Mouse (Mus musculus): ENCODE results near the gene Eva1c. TPM values are rescaled to one million over a fixed set of nuclear protein-coding genes. Genes with fewer than 3 reads are reported as not detected.

Eva1c gene
- polyA plus RNA-seq (2015; fragmentation: Illumina TruSeq; extraction: RNeasy Lipid Tissue Mini Kit (QIAGEN cat#74804); ENCODE audit: low read depth, low replicate concordance) = 1.5 TPM

GRCm38 (mm10) chr16:90826457-90826856 lies at the start of gene Eva1c:
TSS of gene Eva1c (plus strand) at chr16:90826719.

DNA sequence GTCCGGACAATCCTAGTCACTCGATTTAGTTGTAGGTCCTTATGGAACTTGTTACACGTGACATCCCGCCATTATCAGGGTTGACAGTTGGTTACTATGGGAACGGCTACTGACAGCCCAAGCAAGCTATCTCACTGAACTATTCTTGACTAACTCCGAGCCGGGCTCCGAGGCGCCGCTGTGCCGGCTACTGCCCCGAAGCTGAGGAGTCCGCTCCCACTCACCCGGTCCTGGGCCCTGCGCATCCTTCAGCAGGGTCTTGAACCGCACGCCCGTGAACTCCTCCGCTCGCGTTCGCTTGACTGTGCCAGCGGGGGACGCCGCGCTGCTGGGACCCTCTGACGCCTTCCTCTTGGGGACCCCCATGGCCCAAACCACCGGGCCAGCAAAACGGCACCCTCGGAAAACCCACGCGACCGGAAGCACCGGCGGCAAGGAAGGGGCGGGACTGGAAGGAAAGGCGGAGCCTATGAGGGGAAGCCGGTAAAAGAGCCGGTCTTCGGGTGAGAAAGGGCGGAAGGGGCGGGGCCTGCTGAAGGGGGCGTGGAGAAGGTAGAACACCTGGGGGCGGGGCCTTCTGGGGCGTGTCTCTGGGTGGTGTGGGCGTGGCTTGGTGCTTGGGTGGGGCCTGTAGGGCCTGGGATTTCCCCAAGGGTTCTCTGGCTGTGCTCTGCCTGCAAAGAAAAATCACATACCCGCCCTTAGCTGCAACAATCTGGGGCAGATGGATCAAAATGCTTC lies 16.4 kb upstream of the Eva1c start, which contains the start of gene Urb1:
TSS of gene Urb1 (minus strand) at position 439 of the 741 bp plus-strand sequence.

DNA sequence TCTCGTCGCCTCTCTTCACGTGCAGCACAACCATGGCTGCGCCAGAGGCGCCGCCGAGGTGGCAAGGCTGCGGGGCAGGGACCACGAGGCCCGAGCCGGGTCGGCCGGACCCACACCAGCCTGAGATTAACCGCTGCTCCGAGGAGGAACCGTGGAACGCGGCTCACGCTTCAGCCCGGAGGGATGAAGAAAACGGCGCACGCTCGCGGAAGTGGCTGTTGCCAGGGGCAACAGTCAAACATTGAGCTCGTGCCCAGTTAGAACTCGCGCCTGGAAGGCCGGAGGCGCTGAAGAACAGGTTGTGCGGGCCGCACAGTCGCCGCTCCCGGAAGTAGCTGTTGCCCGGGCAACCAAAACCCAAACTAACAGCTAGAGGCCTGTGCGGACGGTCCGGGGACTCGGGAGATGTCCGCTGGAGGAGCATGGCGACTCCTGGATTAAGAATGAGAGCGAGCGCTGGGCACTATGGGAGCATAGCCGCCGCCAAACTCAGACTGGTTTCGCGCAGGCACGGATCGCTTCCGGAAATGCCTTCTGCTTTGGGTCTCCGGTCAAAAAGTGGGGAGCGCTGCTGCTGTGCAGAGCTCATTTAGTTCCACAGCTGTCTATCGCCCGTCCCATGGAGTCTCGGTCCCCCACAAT lies 108.3 kb downstream of the Eva1c start, which contains the start of gene Cfap298:
TSS of gene Cfap298 (minus strand) at position 428 of the 642 bp plus-strand sequence.

Other genes starting within 250 kb of the Eva1c start
- gene Mis18a, start 99.3 kb upstream of the Eva1c start, polyA plus RNA-seq (2015; fragmentation: Illumina TruSeq; extraction: RNeasy Lipid Tissue Mini Kit (QIAGEN cat#74804); ENCODE audit: low read depth, low replicate concordance) = 8.4 TPM
- gene Mrap, start 88.5 kb upstream of the Eva1c start, polyA plus RNA-seq (2015; fragmentation: Illumina TruSeq; extraction: RNeasy Lipid Tissue Mini Kit (QIAGEN cat#74804); ENCODE audit: low read depth, low replicate concordance) = 1.7 TPM
- gene Urb1, start 16.3 kb upstream of the Eva1c start, polyA plus RNA-seq (2015; fragmentation: Illumina TruSeq; extraction: RNeasy Lipid Tissue Mini Kit (QIAGEN cat#74804); ENCODE audit: low read depth, low replicate concordance) = 5.2 TPM
- gene Cfap298, start 108.4 kb downstream of the Eva1c start, polyA plus RNA-seq (2015; fragmentation: Illumina TruSeq; extraction: RNeasy Lipid Tissue Mini Kit (QIAGEN cat#74804); ENCODE audit: low read depth, low replicate concordance) = 53.7 TPM
- gene Synj1, start 184.6 kb downstream of the Eva1c start, polyA plus RNA-seq (2015; fragmentation: Illumina TruSeq; extraction: RNeasy Lipid Tissue Mini Kit (QIAGEN cat#74804); ENCODE audit: low read depth, low replicate concordance) = 217 TPM
- gene Paxbp1, start 217.8 kb downstream of the Eva1c start, polyA plus RNA-seq (2015; fragmentation: Illumina TruSeq; extraction: RNeasy Lipid Tissue Mini Kit (QIAGEN cat#74804); ENCODE audit: low read depth, low replicate concordance) = 49.5 TPM

Measured in brain, adult 10 weeks (tissue).